Mouse (Mus musculus) megakaryocyte-erythroid progenitor cell, adult 5-6 weeks (primary cell): ENCODE results near the gene Chst8. TPM values are rescaled to one million over a fixed set of nuclear protein-coding genes. Genes with fewer than 3 reads are reported as not detected.
A peak's percentile ranks its signal among the peaks of the same experiment; 100 is the strongest.

ENCODE experiments used
- ATAC-seq: replicated peaks from 2 replicates; pipeline ENCODE4 v1.8.0; 2016; ENCODE audit warnings: mild to moderate bottlenecking, inconsistent platforms; ENCODE audit not compliant: severe bottlenecking, poor library complexity, low FRiP score, low TSS enrichment
- total RNA-seq, 2 experiments: library from RNA; stranded (forward) in 1 of 2; stranded (reverse) in 1 of 2; fragments of 200-1000, 215-1000 nt in 1 of 2; fragments of >200 nt in 1 of 2; fragmentation: Nextera tagmentation in 1 of 2; gene quantifications; 2 replicates each; pipeline ENCODE4 v1.2.3; 2014 to 2017

Gene Chst8
- total RNA-seq, 2 experiments from 2014 or later: not detected

DNA sequence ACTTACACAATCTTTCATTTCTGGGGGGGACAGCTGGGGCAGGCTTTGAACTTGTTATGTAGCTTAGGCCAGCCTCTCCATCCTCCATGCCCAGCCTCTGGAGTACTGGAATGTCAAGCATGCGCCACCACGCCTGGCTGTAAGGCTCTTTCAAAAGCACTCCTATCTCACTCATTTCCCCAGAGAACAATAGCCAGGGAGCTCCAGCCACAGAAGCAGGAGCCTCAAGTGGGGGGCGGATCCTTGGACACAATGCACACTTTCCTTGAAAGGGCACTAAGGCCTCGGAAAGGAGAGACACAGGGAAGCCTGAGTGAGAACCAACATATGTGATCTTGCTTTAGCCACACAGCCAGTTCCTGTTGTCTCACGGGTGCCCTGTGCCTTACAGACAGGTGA, 90.9 kb downstream of the Chst8 start:
- ATAC-seq: no peak

DNA sequence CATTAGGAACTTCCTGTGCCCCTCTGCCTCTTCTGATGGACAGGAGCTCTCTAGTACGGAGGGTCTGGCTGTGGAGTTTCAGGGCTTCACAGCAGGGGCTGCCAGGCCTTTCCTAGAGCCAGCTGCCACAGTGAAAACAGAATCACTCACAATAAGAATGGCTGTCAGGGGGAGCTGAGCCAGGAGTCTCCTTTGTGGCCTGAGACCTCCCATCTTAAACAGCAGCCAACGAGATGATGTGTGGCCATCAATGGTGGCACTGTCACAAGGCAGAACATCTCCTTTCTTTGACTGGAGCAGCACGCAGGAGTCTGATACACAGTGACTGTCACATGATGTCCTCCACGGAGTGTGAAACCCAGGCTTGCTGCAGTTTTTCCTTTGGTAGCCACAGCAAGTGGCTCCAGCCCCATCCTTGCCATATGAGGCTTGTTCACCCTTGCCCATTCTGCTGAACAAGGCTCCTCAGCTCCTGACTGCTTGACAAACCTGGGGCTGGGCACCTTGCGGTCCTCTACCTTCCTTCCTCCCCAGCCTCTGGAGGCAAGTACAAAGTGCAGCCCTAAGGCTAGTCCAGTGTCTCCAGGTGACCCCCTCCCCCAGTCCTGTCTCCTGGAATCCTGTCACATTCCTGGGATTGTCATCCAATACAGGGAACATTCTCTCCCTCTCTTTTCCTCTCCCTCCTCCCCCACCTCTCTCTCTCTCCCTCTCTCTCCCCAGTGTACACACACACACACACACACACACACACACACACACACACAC, 91.4 kb downstream of the Chst8 start:
- no peak for ATAC-seq

DNA sequence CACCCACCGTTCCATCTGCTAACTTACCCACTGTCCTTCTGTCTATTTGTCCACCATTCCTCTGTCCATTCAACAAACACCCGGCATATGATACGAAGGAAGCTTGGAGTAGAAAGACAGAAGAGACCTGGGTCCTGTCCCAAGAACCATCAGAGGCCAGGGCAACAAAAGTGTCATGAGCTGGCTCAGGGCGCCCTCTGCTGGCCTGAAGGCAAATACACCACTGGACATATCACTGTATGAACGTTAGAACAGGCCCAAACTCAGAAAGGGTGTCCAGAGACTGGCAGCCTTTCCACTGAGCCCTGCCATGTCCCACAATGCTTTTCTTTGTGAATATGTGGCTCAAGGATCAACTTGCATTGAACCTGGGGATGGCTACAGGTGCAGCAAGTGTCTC, 92.9 kb downstream of the Chst8 start:
- ATAC-seq: no peak; the same call in 1 of the 2 replicates

DNA sequence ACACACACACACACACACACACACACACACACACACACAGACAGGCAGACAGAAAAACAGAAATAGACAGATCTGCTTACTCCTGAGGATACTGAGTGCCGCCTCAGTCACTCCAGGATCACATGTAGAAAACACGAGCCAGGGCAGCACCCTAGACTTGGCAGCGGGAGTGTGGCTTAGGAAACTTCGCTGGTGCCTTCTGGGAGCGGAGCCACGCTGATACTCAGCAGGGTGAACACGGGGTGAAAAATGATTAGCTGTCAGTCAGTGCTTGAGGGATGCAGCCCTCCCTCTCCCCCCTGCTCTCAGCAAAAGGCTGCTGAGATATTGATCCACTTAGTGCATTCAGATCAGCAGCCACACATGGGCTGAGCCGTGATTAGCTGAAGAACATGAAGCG, 93.9 kb downstream of the Chst8 start:
- ATAC-seq: no peak

DNA sequence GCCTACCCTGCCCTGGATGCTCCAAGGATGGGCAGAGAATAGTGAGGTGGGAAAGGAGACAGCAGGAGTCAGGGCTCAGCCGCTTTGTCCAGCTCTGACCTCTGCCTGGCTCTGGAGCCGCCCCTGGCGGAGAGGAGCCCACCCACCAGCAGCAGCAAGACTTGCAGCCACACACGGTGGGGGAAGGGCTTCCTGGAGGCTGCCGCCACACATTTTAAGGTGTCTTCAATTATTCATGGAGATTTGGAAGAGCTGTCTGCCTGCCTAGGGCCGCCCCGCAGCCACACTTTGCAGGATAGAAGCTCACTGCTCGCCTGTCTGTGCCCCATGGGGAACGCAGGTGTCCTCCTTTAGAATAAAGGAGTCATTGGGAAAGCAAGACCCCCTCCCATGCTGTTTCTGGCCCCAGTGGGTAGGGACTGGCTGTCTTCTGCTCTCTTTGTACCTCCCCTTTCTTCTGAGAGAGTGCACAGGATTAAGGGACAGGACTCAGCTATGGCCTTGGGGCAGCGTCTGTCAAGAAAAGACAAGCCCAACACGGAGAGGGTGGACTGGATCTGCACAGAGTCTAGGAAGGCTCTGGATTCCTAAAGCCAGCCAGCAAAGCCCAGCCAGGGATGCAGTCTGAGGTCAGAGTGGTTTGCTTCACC, 95.2 kb downstream of the Chst8 start:
- no peak for ATAC-seq

DNA sequence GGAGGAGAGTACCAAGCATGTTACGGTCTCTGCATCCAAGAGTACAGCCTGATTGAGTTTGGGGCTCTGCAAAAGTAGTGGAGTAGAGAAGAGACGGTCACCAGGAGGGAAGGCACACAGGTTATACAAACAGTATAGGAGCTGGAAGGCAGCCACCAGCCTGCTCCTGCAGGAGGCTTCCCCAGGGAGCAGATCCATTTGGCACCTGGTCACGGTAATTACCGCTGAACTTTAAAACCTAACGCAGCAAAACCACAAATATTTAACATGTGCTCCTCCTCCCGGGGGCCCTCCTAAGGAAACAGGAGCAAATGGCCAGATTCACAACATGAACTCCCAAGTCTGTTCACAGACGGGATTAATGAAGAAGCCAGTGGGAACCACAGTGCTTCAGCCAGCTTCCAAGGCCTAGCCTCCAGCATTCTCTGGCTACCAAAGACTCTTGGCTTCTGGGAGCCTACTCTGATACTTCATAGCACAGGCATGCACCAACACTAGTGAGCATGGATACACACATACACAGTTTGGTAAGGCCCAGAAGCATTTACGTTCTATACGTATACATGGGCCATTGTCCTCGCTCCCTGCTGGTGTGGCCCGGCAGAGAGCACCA, 97.6 kb downstream of the Chst8 start:
- ATAC-seq: no peak

DNA sequence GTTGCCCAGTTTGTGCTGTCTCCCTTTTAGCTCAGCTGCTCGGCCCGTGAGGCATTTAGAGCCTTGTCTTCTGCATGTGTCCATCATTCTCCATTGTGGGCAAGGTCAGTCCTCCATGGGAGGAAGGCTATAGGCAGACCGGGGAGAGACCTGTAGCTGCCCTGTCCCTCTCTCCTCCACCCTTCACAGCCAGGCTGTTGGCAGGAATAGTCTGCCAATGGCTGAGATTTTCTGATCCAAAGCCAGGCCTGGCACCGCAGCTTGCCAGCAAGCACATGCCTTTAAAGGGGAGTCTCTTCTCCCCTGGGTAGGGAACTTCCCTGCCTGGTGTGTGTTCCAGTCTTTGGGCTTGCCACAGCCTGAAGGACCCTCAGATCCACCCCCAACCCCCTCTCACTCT, 103.4 kb downstream of the Chst8 start:
- ATAC-seq: no peak

DNA sequence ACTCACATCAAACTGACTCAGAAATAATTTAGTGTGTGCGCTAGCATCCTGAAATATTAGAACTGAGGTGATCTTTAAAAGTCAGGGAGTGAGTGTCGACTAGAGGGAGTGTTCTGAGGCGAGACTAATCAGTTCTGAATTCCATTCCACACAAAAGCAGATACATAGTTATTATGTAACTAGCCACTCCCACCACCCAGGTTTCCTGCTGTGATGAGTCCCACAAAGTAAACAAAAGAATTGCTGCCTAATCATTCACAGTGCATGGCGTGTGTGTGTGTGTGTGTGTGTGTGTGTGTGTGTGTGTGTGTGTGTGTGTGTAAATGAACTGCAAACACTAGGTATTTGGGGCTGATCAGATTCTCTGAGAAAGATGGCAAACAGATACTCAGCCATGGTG, 108.1 kb downstream of the Chst8 start:
- ATAC-seq: no peak

DNA sequence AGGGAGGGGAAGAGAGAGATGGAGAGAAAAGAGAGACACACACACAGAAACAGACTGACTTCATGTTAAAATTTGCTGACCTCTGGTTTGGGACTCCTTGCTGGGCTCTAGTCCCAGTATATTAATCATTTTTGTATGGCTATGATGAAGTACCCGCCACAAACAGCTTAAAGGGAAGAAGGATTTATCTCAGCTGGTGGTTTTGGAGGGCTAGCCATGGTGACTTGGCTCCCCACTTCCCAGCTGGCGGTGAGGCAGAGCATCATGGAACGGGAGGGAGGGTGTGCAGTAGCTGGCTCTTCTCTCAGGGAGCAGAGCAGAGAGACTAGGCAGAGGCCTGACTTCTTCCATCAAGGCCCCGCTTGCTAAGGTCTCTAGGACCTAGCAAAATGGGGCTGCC, 109.1 kb downstream of the Chst8 start:
- no peak for ATAC-seq

DNA sequence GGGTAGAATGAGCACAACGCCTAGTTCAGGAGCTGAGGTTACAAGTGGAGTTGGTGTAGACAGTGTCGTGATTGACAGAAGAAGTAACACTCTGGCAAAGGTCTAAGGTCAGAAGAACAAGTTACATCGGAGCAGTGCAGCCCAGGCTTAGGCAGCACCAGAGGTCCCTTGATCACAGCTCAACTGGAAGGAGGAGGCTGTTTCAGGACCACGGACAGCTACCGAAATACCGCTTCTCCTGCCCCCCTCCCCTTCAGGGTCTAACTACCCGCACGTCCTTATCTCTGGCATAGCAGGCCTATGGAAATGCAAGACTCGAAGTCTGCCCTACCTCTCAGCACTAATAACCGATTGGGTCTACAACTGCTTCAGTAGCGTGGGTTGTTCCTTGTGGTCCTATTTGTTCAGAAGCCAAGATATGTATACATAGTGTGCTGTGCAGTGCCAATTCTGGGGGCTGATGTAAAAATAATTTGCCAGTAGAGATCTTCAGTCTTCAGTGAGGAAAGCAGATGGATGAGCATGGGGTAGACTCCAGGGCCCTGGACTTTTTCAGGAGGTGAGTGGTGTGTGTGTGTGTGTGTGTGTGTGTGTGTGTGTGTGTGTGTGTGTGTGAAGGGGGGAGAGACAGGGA, 109.7 kb downstream of the Chst8 start:
- peak; percentile 55; the same call in 1 of the 2 replicates for ATAC-seq

DNA sequence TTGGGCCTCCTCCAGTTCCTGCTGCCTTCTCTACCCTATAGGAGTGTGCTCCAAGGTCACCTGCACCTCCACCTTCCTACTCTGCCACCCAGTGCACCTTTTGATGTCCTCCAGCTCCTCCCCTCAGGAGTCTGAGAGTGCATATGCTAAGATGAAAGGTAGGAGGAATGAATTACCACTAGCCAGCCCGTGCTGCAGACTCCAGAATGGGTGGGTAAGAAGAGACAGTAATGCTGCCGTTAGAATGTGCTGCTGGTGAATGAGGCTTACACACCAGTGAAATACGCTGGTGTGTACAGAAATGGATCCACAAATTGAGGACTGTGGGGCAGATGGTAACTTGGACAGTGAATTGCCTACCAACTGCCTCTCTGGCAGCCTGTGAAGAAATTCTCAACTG, 112.6 kb downstream of the Chst8 start:
- no peak for ATAC-seq

DNA sequence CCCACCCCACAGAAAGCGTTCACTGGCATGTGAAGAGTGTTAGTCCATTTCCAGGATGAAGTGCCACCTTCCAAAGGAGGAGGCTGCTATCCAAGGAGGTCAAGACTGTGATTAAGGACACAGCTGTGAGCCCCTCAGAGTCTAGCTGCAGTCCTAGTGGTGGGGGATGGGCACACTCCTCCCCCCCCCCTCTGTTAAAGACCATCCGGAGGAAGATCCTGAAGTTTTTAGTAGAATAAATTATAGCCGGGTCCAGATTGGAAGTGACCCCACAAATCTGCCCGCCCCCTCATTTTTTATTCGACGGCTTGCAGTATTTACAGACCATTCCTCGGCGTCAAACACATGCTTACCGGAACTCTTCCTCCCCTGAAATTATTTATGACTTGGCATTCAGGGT, 114.3 kb downstream of the Chst8 start:
- no peak for ATAC-seq

DNA sequence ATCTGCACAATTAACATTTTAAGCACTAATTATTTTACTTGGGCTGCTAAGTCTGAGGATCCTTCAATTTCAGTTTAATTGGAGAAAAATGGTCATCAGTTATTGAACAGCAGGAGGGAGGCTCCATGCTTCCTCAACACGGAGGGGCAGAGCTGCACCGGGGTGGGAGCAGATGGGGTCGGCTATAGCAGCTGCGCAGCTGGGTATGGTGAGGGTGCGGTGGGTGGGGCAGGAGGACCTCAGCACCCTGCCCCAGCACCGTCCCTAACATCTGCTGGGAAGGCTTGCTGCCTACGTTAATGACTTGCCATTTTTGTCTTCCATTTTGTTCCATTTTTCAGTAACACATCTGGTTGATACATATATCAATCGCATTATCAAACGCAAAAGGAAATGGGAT, 116.4 kb downstream of the Chst8 start:
- ATAC-seq: no peak

DNA sequence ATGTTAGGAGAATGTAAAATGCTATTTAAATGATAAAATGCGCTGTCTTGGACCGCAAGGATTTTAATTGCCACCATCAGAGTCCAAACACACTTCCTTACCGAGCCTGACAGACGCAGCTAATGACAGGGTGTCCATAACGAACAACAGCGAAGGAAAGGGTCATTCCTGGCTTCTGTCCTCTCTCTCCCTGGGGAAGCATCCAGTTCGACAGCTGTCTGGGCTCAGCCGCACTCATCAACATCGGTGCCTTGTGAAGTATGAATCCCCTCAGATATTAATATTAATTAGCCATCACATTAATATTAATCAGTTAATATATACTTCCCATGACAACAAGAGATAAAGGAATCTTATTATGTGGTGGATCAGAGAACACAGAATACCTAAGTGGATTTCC, 117.6 kb downstream of the Chst8 start:
- no peak for ATAC-seq

DNA sequence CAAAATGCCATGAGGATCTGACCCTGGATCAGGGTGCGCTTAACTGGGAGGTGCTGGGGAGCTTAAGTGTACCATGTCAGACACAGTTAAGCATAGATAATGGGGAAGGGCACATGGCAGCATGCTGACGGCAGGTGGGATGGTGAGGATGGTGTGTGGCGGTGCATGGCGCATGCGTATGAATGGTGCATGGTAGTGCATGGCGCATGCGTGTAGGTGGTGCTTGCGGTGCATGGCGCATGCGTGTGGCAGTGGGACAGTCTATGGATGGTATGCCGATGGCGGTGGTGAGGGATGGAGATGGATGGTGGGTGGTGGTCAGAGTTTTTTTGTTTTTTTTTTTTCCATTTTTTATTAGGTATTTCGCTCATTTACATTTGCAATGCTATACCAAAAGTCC, 118.6 kb downstream of the Chst8 start:
- no peak for ATAC-seq

DNA sequence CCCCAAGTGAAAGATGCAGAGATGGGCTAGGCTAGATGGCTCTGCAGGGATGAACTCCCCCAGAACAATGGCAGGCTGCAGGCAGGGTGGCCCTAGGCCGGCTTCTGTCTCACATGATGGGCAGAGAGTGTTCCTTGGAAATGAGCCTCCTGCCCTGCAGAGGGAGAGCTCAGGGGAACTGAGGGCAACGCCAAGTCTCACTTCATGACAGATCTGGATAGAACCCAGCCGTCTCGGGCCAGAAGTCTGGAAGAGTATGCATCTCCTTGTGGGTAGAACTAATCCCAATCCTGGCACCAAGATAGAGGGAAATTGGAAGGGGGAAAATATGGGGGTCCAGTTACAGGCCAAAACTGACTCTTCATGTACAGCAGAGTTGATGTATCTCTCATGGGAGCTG, 119.4 kb downstream of the Chst8 start:
- no peak for ATAC-seq

DNA sequence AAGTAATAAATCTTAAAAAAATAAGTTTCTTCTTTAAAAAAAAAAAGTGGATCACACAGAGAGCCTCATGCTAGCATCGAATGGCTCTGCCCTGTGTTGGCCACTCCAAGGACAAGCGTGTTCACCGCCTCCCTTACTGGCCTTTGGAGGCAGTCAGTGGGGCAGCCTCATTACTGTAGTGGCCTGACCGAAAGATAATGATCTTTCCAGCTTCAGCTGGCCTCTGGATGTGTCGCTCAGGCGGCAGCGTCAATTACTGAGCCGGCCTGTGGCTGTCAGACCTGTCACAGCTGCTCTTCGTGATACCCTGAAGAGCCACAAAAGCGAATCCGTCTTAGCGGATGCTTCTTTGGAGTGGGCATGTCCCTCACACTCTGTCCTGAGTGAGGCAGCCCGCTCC, 122.4 kb downstream of the Chst8 start:
- no peak for ATAC-seq

DNA sequence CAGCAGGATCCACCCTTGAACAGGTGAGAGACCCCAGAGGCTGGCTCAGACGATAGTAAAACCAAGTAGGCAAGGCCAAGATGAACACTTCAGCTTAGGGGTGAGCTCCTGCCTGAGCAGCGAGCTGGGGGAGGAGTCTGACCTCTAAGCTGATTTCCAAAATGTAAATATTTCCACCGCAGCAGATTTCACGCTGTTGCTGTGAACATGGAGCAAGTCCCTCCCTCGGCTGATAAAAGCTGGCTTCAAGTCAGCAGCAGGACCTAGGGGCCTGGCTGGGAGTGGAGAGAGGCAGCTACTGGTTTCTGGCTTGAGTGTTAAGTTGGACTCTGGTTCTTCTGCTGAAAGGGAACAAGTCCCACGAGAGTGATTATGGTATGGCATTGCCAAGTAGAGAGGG, 123.5 kb downstream of the Chst8 start:
- ATAC-seq: no peak

DNA sequence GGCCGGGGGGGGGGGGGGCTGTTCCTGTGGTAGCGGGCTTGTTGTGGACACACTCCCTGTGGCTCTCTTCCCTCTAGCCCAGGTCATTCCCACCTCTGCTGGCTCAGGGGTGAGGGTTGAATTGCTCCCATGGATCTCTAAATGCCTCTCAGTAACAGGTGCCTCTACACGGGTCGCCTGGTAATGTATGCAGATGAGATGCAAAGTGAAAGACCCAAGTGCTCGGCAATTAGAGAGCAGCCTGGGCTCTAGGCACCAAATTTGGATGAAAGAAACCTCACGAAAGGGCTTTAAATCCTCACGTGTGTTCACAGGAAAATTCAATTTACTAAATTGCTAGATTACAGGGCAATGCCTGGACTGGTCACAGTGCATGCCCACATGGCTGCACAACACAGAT, 126.7 kb downstream of the Chst8 start:
- no peak for ATAC-seq

DNA sequence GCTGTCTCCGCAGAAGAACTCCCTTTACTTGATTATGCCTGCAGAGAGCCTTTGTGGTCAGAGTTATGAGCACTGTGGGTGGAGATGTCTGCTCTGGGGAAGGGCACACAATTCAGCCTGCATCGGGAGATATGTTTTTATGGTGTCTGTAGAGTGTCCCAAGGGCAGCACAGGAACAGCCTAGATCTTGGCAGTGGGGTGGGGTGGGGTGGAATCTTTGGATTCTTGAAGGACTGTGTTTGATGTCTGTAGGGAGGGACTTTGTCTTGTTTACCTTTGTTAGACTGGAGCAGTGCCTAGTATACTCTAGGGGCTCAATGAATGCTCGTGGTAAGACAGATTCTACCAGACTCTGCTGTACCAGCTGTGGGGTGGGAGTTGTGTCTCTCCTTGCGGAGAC, 127.3 kb downstream of the Chst8 start:
- no peak for ATAC-seq
